Comparison of ENCODE assay signal across 24 mouse cellular contexts in the genomic region with DNA sequence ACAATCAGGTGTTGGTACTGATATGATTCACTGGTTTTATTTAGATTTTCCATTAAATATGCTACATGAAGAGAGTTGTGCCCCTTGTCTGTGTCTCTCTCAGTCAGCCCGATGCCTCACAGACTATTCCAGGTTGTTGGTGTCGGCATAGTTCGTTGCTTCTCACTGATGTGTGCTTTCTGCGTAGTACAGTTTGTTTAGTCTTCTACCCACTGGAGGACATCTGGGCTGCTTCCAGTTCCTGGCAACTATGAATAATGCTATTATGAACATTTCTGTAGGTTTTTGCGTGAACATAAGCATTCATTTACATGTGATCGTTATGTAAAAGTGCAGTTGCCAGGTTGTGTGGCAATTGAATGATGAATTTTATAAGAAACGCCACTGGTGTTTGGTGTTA.
DNase-seq lines count a peak whose midpoint lies in the region; ATAC-seq lines count a peak whose summit lies in the region.
"Had no signal": no experiment of that assay in that cellular context is flagged by ENCODE, and none has a peak within 500 bp of the region (broad histone marks: within the 10 kb centered on the region; RNA-seq: fewer than 3 reads in every experiment).

No protein-coding gene starts in this region.

- no peak overlapping the region for H3K9ac ChIP-seq in intestine, embryonic 15.5 days
- H3K9ac ChIP-seq: embryonic facial prominence, embryonic 15.5 days; heart, embryonic 13.5 days had no signal

- H3K4me2 ChIP-seq in intestine, embryonic 15.5 days (replicated peaks), result no peak overlapping the region
- H3K4me2 ChIP-seq: embryonic facial prominence, embryonic 15.5 days; heart, embryonic 13.5 days had no signal

- ATAC-seq in frontal cortex, adult (ENCODE audit: low TSS enrichment), result peak; percentile 97
- ATAC-seq in intestine, embryonic 15.5 days, result no peak
- ATAC-seq: CD4-positive, CD25-positive, alpha-beta regulatory T cell, adult 4 months; forebrain, embryonic 14.5 days had no signal

- WGBS in intestine, embryonic 15.5 days, result 84% methylated on average over 7 of the region's 7 CpGs

- H3K9me3 ChIP-seq in intestine, embryonic 15.5 days, result no peaks in the 10 kb centered on the region
- H3K9me3 ChIP-seq: embryonic facial prominence, embryonic 15.5 days; forebrain, embryonic 10.5 days; heart, embryonic 13.5 days had no signal

- intact Hi-C loops in left cerebral cortex, postnatal 4 days (cut with DNase I), result no loop called here

- H3K27ac ChIP-seq in intestine, embryonic 15.5 days, result no peak overlapping the region
- H3K27ac ChIP-seq: embryonic facial prominence, embryonic 15.5 days; forebrain, embryonic 10.5 days; gastrocnemius, adult 2 months; heart, embryonic 13.5 days had no signal

- no peak for DNase-seq in frontal cortex, postnatal 10 days (ENCODE audit: low spot score in 2 of 2)
- peak; percentile 10 for DNase-seq in left cerebral cortex, adult 11 months (ENCODE audit: low spot score)
- no peak for DNase-seq in left cerebral cortex, postnatal 4 days
- DNase-seq in right cerebral cortex, adult 2 months (ENCODE audit: low spot score in 2 of 2), result peak; percentile 32 to 53
- DNase-seq in right cerebral cortex, postnatal 14 days, result no peak
- DNase-seq: adrenal gland, adult 8-10 months; adrenal gland, postnatal 36 days; B cell, adult 2 months; cerebellum, adult 11 months; cerebellum, adult 8-10 months; cerebellum, postnatal 14 days; embryo, embryonic 11 days; gastrocnemius, adult 2 months; gastrocnemius, postnatal 25 days; heart, postnatal 36 days had no signal

- H3K4me1 ChIP-seq in intestine, embryonic 15.5 days (replicated peaks), result no peaks in the 10 kb centered on the region
- H3K4me1 ChIP-seq: embryonic facial prominence, embryonic 15.5 days; forebrain, embryonic 10.5 days; heart, embryonic 13.5 days had no signal

- no peak overlapping the region for H3K4me3 ChIP-seq in intestine, embryonic 15.5 days (replicated peaks)
- H3K4me3 ChIP-seq: embryonic facial prominence, embryonic 15.5 days; erythroblast, embryonic 14.5 days; forebrain, embryonic 10.5 days; gastrocnemius, adult 2 months; heart, embryonic 13.5 days had no signal

- H3K27me3 ChIP-seq in intestine, embryonic 15.5 days (replicated peaks), result no peaks in the 10 kb centered on the region
- H3K27me3 ChIP-seq: embryonic facial prominence, embryonic 15.5 days; heart, embryonic 13.5 days had no signal

- H3K36me3 ChIP-seq in intestine, embryonic 15.5 days, result no peaks in the 10 kb centered on the region
- H3K36me3 ChIP-seq: embryonic facial prominence, embryonic 15.5 days; forebrain, embryonic 10.5 days; G1E; heart, embryonic 13.5 days had no signal

Comparison
In these comparisons a context has a peak if more than half of its experiments do, and no peak if none do; other contexts are left out.
1. DNase-seq: peak in left cerebral cortex, adult 11 months (single experiment) and right cerebral cortex, adult 2 months (2 of 2); none in frontal cortex, postnatal 10 days (0 of 2), left cerebral cortex, postnatal 4 days (single experiment) and right cerebral cortex, postnatal 14 days (single experiment).